Mouse (Mus musculus) intestine, postnatal 0 days (tissue): ENCODE data around the gene Ift81. TPM values are rescaled to one million over a fixed set of nuclear protein-coding genes. Genes with fewer than 3 reads are reported as not detected.

ENCODE experiments used
- ATAC-seq: fragments of 200-750 bp; cut with Nextera tagmentation; 2 replicates; pipeline ENCODE4 v1.8.0; 2017; ENCODE audit warnings: mild to moderate bottlenecking, moderate TSS enrichment, moderate library complexity
- H3K27ac ChIP-seq: fragments of 300-500 bp; sonication (generic); 2 replicates; pipeline ENCODE4 v1.5.1; 2014; ENCODE audit warnings: mild to moderate bottlenecking, low read depth, low read length, moderate library complexity
- H3K27me3 ChIP-seq: fragments of 300-500 bp; sonication (generic); replicated peaks from 2 replicates; pipeline ENCODE4 v1.6.1; 2014; ENCODE audit warnings: low read length, mixed read lengths; ENCODE audit not compliant: control insufficient read depth, insufficient read depth
- H3K36me3 ChIP-seq: fragments of 300-500 bp; sonication (generic); 2 replicates; pipeline ENCODE4 v1.6.1; 2014; ENCODE audit warnings: mild to moderate bottlenecking, moderate library complexity; ENCODE audit not compliant: control insufficient read depth, insufficient read depth
- H3K4me1 ChIP-seq: fragments of 300-500 bp; sonication (generic); replicated peaks from 2 replicates; pipeline ENCODE4 v1.6.1; 2014; ENCODE audit warnings: antibody characterized with exemption, low read length, mixed read lengths; ENCODE audit not compliant: control insufficient read depth, insufficient read depth
- H3K4me2 ChIP-seq: fragments of 300-500 bp; sonication (generic); replicated peaks from 2 replicates; pipeline ENCODE4 v1.6.1; 2014; ENCODE audit warnings: low read depth, mild to moderate bottlenecking, moderate library complexity
- H3K4me3 ChIP-seq: fragments of 300-500 bp; sonication (generic); 2 replicates; pipeline ENCODE4 v1.5.1; 2014; ENCODE audit warnings: low read depth, low read length
- H3K9ac ChIP-seq: fragments of 300-500 bp; sonication (generic); 2 replicates; pipeline ENCODE4 v1.6.1; 2014; ENCODE audit warnings: mild to moderate bottlenecking, low read depth, low read length
- H3K9me3 ChIP-seq: fragments of 300-500 bp; sonication (generic); 2 replicates; pipeline ENCODE4 v1.6.1; 2016; ENCODE audit warnings: mixed run types; ENCODE audit not compliant: control insufficient read depth
- CTCF ChIP-seq: sonication (generic); IDR thresholded peaks from 2 replicates; pipeline ENCODE4 v1.5.1; 2016; ENCODE audit warnings: low read depth, mild to moderate bottlenecking, control low read depth, antibody characterized with exemption, moderate library complexity
- WGBS: fragments of 180-500 bp; shearing (Covaris S2); extraction: QIAGEN DNeasy Blood & Tissue Kit; methylation state at CpG from one replicate; pipeline ENCODE4 v1.1.7; 2014; 5-methylcytosine and 5-hydroxymethylcytosine counted together
- polyA plus RNA-seq: library from polyadenylated mRNA; unstranded; fragments of >200 nt; fragmentation: Nextera tagmentation; extraction: Ambion mirVana; gene quantifications from 2 replicates; pipeline ENCODE4 v1.2.1, GENCODE M21; 2015

The Ift81 gene
- polyA plus RNA-seq, 1 experiment from 2014 or later = 11.7 TPM

- 34% methylated on average over 11 of the region's 11 CpGs for WGBS
- Histone ChIP-seq H3K36me3 (no peaks in the 10 kb centered on the region), H3K27me3 (no peaks in the 10 kb centered on the region), H3K9me3 (no peaks in the 10 kb centered on the region), H3K9ac (no peak overlapping the region), H3K4me1 (no peaks in the 10 kb centered on the region), H3K4me3 (no peak overlapping the region), H3K27ac (no peak overlapping the region), H3K4me2 (no peak overlapping the region)
- peak; percentile 55 for TF ChIP-seq CTCF
- no peak for ATAC-seq
Observed at GRCm38 (mm10) chr5:122602233-122602632, 12.1 kb downstream of the Ift81 start.

GRCm38 (mm10) chr5:122595470-122595869, 18.8 kb downstream of the Ift81 start:
- Histone ChIP-seq H3K27ac (no peak overlapping the region), H3K27me3 (no peaks in the 10 kb centered on the region), H3K4me2 (no peak overlapping the region), H3K4me1 (no peaks in the 10 kb centered on the region), H3K36me3 (no peaks in the 10 kb centered on the region), H3K9me3 (no peaks in the 10 kb centered on the region), H3K9ac (no peak overlapping the region), H3K4me3 (no peak overlapping the region)
- whole genome bisulfite sequencing = 72% methylated on average over 4 of the region's 4 CpGs
- ATAC-seq = no peak
- no peak for TF ChIP-seq CTCF

GRCm38 (mm10) chr5:122589891-122590290, 24.4 kb downstream of the Ift81 start:
- H3K27me3 ChIP-seq = no peaks in the 10 kb centered on the region
- H3K4me1 ChIP-seq = no peaks in the 10 kb centered on the region
- no peak overlapping the region for H3K9ac ChIP-seq
- no peak overlapping the region for H3K4me3 ChIP-seq
- WGBS = 79% methylated on average over 4 of the region's 4 CpGs
- no peaks in the 10 kb centered on the region for H3K9me3 ChIP-seq
- ATAC-seq = no peak
- H3K4me2 ChIP-seq = no peak overlapping the region
- no peak overlapping the region for H3K27ac ChIP-seq
- TF ChIP-seq CTCF = no peak
- no peaks in the 10 kb centered on the region for H3K36me3 ChIP-seq

GRCm38 (mm10) chr5:122585546-122585945, 28.8 kb downstream of the Ift81 start:
- H3K4me1 ChIP-seq = 0 out of 2 replicates have a peak, but pooled peaks cover 3% of the 10 kb centered on the region
- no peak overlapping the region for H3K9ac ChIP-seq
- no peaks in the 10 kb centered on the region for H3K36me3 ChIP-seq
- ATAC-seq = no peak
- WGBS = 87% methylated on average over 9 of the region's 9 CpGs
- no peaks in the 10 kb centered on the region for H3K9me3 ChIP-seq
- H3K4me2 ChIP-seq = no peak overlapping the region
- no peak overlapping the region for H3K27ac ChIP-seq
- TF ChIP-seq CTCF = no peak
- no peak overlapping the region for H3K4me3 ChIP-seq
- no peaks in the 10 kb centered on the region for H3K27me3 ChIP-seq

GRCm38 (mm10) chr5:122584093-122584492, 30.2 kb downstream of the Ift81 start:
- Histone ChIP-seq H3K27me3 (no peaks in the 10 kb centered on the region), H3K36me3 (peaks cover 8% of the 10 kb centered on the region; the same call in 1 of the 2 replicates), H3K4me1 (0 out of 2 replicates have a peak, but pooled peaks cover 3% of the 10 kb centered on the region), H3K4me3 (no peak overlapping the region), H3K27ac (no peak overlapping the region), H3K9ac (no peak overlapping the region), H3K4me2 (peak overlapping the region; percentile 32), H3K9me3 (no peaks in the 10 kb centered on the region)
- no peak for TF ChIP-seq CTCF
- no peak for ATAC-seq
- WGBS = 45% methylated on average over 5 of the region's 5 CpGs

GRCm38 (mm10) chr5:122576683-122577329, 37.5 kb downstream of the Ift81 start:
- no peak for ATAC-seq
- Histone ChIP-seq H3K36me3 (peaks cover 8% of the 10 kb centered on the region; the same call in 1 of the 2 replicates), H3K27me3 (no peaks in the 10 kb centered on the region), H3K4me1 (no peaks in the 10 kb centered on the region), H3K4me2 (no peak overlapping the region), H3K9ac (no peak overlapping the region), H3K4me3 (no peak overlapping the region), H3K27ac (no peak overlapping the region), H3K9me3 (no peaks in the 10 kb centered on the region)
- TF ChIP-seq CTCF = no peak
- WGBS = 68% methylated on average over 7 of the region's 7 CpGs
